Mouse (Mus musculus): ENCODE measurements around the gene Chic2.

- no peak for TF ChIP-seq CTCF (IDR thresholded peaks at IDR 0.05; ENCODE audit: borderline replicate concordance, control insufficient read depth, extremely low read depth, insufficient read depth, low read length, poor library complexity)
- TF ChIP-seq POLR2A (IDR thresholded peaks at IDR 0.05; ENCODE audit: control insufficient read depth, extremely low read depth, insufficient read depth, low read length, poor library complexity): no peak
These were observed 5.3 kb downstream of the Chic2 start for GRCm38 (mm10) chr5:75039307-75039706.
